Mouse (Mus musculus) lung, postnatal 25 days (tissue): ENCODE results near the gene Fam136a.
A peak's percentile ranks its signal among the peaks of the same experiment; 100 is the strongest.
"Not testable (repeated sequence)": the region's sequence is repeated elsewhere in the genome, so short reads cannot be mapped to it uniquely, and the experiment has no call there.

Experiments
- DNase-seq: peaks from one replicate; pipeline ENCODE4 v3.0.0; 2022; ENCODE audit warnings: low spot score

Fam136a gene

GRCm38 (mm10) chr6:86366853-86367249, 1.4 kb downstream of the Fam136a start:
- DNase-seq: no peak

DNA sequence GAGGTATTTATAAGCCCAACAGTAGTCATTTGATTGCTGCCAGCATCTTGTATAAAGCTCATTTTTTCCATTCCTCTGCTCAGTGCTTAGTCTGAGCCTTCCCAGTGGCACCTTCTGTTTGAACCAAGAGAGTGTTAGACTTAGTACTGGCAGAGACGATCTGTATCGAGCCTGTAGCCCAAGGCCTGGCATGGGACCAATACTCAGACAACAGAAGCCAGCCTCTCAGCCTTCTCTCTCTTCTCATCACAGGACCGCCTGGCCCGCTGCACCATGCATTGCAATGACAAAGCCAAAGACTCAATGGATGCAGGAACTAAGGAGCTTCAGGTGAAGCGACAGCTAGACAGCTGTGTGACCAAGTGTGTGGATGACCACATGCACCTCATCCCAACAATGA, 3.0 kb downstream of the Fam136a start:
- no peak for DNase-seq

GRCm38 (mm10) chr6:86370093-86370713, 4.8 kb downstream of the Fam136a start:
- DNase-seq: peak; percentile 23

- DNase-seq: no peak
Observed at GRCm38 (mm10) chr6:86370764-86371339, 5.4 kb downstream of the Fam136a start, which contains the start of gene Snrpg. Snrpg (plus strand) TSS chr6:86371304.

DNA sequence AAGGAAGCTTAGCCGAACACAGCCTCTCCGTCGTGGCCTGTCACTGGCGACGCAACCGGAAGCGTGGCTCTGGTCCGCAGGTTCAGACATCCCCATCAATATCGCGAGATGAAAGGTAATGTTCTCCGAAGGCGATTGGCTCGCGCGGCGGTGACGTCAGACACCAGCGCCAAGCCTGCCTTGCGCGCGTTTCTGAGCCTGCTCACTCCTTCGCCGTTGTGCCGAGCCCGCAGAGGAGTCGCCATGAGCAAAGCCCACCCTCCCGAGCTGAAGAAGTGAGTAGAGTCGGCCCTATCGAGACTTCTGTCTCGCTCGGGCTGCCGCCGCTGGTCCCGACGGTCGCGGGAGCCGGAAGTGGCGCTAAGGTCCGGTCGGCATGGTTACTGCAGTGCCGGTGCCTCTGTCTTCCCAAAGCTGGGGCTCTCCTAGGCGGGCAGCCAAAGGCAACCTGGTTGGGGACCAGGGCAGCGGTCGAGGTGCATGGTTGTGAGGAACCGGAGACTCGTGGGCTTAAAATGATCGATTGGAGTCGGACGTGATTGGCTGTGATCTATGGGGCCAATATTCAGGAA, 6.0 kb downstream of the Fam136a start:
- peak; percentile 97 for DNase-seq

DNA sequence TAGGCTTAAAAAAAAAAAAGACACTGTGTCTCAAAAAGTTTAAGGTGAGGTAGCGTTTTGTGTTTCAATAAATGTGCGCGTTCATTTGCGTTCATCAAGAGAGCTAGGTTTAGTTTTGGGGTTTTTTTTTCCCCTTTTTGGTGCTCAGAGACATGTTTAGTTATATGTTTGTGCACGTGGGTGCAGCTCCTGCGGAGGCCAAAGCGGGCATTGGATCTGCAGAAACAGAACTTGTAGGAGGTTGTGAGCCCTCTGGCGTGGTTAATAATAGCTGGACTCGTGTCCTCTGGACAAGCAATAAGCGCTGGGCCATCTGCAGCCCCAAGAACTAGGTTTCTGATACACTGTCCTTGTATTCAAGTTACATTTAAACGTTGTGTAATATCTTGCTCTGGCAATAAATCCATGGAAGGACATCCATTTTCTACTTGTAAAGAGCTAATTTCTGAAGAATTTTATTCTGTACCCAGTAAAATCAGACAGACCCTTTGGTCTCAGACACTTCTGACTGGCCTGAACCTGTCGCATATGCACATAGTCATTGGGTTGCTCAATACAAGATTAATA, 6.6 kb downstream of the Fam136a start:
- DNase-seq: no peak

GRCm38 (mm10) chr6:86373556-86373955, 8.1 kb downstream of the Fam136a start:
- DNase-seq: no peak

GRCm38 (mm10) chr6:86378341-86378740, 12.9 kb downstream of the Fam136a start:
- no peak for DNase-seq

- not testable (repeated sequence) for DNase-seq
Observed at GRCm38 (mm10) chr6:86380112-86380511, 14.7 kb downstream of the Fam136a start.

DNA sequence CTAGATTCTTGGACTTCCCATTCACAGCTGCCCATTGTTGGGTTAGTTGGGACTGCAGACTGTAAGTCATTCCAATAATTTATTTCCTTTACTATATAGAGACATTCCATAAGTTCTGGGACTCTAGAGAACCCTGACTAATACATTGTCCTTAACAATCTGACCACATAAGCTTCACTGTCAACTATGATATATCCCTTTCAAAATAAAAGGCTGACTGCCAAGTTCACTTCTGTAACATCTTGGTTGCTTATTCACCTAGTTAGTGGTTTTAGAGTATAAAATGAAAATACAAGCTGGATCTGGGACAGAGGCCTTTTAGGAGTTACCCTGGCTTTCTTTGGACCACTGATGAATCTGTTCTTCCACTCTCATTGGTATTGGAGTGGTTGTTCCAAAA, 17.1 kb downstream of the Fam136a start:
- DNase-seq: no peak

- no peak for DNase-seq
Observed at GRCm38 (mm10) chr6:86383370-86383769, 17.9 kb downstream of the Fam136a start.

DNA sequence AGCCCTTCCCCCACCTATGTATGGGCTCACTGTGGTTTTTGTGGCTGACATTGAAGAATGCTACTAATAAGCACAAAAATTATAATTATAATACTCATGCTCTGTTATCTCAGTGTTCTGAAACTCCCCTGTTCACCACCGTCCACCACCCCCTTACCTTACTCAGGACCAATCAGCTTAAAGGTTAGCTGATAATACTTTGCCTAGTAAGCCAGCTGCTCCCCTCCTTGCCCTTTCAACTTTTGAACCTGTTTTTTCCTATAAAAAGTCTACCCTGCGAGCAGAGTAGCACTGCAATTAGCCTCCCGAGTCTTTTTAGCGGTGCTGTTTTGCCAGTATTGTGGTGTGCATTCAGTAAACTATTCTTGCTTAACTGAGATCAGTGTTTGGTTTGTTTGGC, 19.2 kb downstream of the Fam136a start:
- no peak for DNase-seq

DNA sequence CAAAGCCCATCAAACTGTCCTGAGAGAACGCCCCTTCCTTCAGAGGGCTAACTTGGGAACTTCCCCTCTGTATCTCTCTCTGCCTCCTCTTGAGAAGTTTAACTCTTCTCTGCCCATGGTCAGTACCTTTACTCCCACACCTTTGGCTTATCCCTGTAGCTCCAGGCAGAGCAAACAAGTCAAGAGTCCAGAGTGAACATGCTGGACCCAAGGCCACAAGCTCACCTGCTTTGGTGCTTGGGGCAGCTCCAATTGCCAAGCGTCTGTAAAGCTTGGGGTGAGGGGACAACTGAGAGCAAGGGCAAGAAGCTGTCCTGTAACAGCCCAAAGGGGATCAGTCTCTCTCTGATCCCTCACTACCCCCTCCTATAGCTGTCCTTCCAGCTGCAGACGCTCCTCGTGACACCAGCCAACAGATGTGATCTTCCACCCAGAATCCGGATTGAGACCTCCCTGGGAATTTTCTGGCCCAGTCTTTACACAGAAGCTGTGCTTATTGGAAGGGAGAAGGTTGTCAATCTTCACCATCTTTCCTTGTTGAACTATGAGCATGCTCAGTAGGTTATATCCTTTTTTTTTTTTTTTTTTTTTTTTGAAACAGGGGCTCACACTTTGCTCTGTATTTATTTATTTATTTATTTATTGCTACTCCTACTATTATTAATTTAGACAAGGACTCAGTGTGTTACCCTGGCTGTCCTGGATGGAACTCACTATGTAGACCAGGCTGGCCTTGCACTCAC, 20.1 kb downstream of the Fam136a start:
- DNase-seq: no peak

DNA sequence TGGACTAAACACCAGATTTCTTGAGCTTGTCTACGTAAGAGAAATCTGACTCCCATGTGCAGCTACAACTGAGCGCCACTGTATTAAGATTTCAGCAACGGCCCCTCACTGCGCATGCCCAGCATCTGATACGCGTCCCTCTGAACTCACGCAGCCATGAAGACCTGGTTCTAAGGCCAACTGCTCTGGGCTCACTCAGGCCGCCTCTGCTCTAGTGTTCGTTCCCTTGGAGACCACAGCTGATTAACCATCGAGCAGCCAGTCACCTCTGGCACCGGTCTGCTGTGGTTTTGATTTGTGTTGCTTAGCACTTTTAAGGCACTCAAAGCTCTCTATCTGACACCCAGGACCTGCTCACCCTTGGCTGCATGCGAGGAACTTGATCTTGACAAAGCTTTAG, 21.9 kb downstream of the Fam136a start:
- no peak for DNase-seq

- DNase-seq: no peak
Observed at GRCm38 (mm10) chr6:86388461-86388860, 23.0 kb downstream of the Fam136a start.

DNA sequence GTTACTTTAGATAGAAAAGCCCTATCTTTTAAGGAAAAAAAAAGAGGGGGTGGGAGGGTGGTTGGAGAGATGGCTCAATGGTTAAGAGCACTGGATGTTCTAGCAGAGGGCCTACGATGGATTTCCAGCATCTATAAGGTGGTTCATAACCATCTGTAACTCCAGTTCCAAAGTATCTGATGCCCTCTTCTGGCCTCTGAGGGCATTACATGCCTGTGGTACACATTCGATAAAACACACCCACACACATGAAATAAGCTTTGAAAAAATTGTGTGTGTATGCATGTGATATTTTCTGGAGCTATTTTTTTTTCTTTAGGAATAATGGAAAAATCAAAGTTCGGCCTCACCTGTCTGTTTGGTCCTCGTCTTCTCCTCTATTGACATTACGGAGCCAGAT, 25.9 kb downstream of the Fam136a start:
- DNase-seq: no peak

DNA sequence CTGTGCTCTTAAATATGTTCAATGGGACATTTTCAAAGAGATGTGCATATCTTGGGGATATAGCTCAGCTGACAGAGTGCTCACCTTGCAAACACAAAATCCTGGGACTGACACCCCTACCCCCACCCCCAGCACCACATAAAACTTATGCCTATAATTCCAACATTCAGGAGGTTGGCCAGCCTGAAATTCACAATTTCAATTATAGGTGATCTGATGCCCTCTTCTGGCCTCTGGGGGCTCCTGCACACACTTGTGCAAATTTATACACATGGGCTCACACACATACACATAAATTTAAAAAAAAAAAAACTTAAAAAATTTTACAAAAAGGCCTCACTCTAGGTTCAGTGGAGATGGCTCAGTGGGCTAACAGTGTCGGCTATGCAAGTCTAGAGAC, 27.7 kb downstream of the Fam136a start:
- no peak for DNase-seq

- DNase-seq: no peak
Observed at GRCm38 (mm10) chr6:86394078-86394720, 28.8 kb downstream of the Fam136a start.

DNA sequence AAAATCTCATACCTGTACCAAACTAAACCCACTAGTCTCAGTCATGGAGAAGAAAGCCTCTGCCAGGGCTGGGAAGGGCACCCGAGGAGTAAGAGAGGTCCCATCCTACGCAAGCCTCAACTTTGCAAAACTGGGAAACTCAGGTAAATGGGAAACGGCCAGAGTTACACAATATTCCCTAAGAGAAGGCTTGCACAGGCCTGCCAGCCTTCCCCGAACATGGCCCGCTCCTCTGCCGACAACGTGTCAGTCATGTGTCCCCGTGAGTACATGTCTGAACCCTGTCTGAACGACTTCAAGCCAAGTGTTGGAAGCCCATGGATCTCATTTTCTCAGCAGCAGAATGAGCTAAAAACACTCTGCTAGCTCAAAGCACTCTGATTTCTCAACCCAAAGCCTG, 29.6 kb downstream of the Fam136a start:
- DNase-seq: no peak

GRCm38 (mm10) chr6:86395969-86396368, 30.5 kb downstream of the Fam136a start:
- DNase-seq: no peak

DNA sequence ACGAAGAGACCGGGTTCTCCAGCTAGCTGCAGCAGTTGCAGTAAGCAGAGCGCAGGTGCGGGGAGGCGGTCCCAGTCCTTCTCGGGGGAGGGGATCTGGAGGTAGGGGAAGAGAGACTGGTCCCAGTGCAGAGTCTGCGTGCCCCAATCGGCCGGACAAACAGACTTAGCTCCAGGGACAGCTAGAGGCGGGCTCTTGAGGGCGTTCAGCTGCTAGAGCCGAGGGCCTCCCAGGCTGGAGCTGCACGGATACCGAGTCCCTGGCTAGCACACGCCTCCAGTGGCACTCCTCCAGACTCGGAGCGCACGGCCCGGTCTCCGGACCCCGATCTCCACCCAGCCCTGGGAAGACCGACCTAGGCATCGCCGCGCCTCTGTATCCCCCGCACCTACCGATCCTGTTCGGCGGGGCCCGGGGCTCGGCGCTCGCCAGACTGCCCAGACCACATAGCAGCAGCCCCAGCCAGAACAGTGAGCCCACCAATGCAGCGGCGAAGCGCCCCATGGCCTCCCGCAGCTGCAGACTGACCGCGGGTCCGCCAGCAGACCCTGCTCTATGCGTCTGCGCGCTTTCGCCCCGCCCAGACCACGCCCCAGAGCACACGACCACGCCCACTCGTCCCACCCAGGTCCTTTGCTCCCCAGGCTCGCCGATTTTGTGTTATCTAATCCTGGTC, 31.3 kb downstream of the Fam136a start, which contains the start of gene Pcyox1:
TSS of gene Pcyox1 (minus strand) at position 574 of the 676 bp plus-strand sequence.
- DNase-seq: peak; percentile 88
